Mouse (Mus musculus): ENCODE measurements around the gene Cntn4.

Gene Cntn4

DNA sequence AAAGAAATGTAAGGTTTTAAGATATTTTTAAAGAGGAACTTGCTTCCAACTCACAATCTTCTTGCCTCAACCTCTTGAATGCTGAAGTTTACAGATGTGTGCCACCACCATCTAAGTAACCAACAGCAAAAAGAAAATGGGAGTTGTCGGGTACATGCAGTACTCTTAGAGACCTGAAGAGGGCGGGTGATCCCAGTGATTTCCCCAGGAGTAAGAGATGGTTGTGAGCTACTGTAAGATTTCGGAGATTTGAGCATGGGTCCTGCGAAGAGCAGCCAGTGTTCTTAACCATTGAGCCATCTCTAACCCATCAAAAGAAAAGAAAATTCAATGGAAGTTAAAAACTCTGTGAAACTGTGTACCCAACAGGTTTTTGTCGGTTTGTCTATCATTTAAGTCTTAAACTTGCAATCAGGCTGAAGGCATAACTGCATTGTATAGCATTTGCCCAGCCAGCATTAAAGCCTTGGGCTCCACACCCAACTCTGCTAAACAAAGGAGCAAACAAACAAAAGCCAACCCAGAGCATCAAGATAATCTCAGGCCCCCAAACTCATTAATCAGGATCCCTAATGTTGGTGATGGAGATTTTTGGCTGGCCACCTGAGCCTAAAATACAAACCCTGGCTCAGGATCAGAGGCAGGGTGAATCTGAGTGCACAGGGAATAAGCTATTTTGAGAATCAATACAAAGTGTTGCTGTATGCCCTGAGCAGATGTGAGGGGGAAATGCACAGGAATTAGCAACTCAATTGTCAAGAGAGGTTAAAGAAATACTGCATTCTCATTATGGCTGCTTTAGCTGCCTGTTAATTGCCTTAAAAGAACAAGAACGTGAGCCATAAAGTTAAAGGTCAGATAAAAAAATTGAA, 986.6 kb downstream of the Cntn4 start:
- DNase-seq (ENCODE audit: low spot score): peak; percentile 34

DNA sequence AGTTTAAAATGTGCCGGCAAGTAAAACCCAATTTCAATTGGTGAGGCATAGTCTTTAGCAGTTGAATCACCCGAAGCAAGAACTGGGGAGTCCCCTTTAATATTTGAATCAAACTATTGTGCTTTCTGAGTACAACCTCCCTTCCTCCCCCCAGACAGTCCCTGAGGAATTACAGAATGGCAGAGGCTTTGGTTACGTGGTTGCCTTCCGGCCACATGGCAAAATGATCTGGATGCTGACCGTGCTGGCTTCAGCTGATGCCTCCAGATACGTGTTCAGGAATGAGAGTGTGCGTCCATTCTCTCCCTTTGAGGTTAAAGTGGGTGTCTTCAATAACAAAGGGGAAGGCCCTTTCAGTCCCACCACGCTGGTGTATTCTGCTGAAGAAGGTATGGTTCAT, 998.1 kb downstream of the Cntn4 start:
- DNase-seq (ENCODE audit: low spot score): no peak

- DNase-seq (ENCODE audit: low spot score): no peak
These were observed 1024.5 kb downstream of the Cntn4 start for GRCm38 (mm10) chr6:106701931-106702330.

GRCm38 (mm10) chr6:106705506-106706035, 1028.1 kb downstream of the Cntn4 start:
- DNase-seq (ENCODE audit: low spot score): no peak

DNA sequence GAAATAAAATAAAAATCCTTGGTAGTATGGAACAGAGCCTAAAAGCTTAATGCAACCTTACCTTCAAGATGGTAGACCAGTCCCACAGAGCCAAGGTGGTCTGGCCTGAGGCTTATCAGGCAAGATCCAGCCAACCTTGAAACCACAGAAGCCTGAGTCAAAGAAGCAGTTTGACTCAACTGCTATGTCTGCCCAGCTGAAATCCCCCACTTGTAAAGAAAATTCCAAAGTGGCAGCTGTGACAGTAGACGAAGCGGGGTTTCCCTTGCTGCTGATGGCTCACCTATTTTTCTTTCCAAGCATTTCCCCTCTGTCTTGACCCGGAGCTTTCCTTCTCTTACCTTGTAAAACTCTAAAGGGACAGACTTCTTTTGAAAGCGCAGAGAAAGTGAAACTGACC, 1048.2 kb downstream of the Cntn4 start:
- no peak for DNase-seq (ENCODE audit: low spot score)

GRCm38 (mm10) chr6:106726078-106726477, 1048.6 kb downstream of the Cntn4 start:
- no peak for DNase-seq (ENCODE audit: low spot score)

GRCm38 (mm10) chr6:106727703-106728102, 1050.2 kb downstream of the Cntn4 start:
- DNase-seq (ENCODE audit: low spot score): no peak

DNA sequence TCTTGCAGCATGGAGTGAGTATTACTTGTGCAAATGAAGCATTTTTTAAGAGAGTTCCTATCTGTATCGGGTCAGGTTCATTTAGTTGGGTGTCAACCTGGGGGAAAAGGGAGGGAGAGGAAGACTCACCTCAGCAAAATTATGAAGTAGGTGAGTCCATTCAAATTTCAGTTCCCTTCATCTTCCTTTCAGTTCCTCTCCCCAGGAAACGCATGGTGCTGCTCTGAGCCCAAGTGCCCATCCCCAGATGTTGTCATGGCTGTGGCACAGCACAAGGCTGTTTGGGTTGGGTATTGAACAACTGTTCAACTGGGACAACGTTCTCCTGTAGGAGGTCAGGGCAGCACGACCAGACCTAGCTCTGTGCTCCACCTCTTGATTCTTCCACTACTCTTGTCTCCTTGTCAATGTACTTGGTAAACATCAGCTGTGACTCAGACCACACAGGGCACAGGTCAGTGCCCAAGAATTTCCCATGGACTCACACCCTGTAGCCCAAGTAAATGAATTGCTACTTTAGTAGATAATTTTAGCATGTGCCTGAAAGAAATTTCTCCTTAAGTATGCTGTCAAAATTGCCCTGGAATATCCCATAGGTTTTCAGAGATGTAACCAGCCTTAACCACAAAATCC, 1052.3 kb downstream of the Cntn4 start:
- no peak for DNase-seq (ENCODE audit: low spot score)

- no peak for DNase-seq (ENCODE audit: low spot score)
These were observed 1055.1 kb downstream of the Cntn4 start for GRCm38 (mm10) chr6:106732563-106732962.

DNA sequence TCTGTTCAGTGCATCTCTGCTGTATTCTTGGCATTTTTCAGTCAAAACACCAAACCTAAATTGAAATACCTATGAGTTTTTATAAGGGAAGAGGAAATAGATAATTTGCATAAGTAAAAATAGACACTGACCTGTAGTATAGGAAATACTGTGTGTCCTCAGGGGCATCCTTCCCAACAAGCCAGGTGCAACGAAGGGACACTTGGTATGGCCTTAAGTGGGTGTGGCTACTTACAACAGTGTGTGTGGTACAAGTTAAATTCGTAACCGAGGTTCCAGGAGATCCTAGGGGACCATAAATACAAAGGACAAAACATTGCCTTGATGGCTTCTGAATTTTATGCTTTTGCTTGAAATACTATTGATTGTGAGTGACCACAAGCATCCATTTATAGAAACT, 1060.8 kb downstream of the Cntn4 start:
- no peak for DNase-seq (ENCODE audit: low spot score)

DNA sequence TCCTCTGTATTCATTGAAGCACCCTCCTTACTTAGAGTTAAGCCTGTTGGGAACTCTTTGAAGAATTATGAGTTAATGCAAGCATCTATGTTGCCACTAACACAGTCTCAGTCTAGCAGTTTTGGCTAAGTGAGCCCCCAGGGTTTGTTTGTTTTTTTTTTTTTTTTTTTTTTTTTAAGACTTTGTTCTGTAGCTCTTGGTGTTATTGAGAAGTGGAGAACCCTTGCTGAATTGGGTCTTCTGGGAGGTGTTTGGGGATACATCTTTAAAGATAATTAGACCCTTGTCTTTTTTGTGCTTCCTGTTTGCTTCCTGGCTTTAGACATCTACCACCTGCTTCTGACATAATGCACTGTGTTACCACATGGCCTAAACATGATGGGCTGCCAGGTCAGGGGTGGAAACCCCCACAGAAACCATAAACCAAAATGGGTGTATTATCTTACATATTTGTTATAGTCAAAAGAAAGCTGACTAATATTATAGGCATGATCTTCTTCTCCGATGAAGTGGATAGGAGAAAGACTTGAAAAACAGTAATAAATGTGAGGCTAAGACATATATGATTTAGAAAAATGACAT, 1062.9 kb downstream of the Cntn4 start:
- no peak for DNase-seq (ENCODE audit: low spot score)

GRCm38 (mm10) chr6:106743556-106744233, 1066.2 kb downstream of the Cntn4 start:
- no peak for DNase-seq (ENCODE audit: low spot score)

- DNase-seq (ENCODE audit: low spot score): no peak
These were observed 1068.4 kb downstream of the Cntn4 start for GRCm38 (mm10) chr6:106745673-106746394.

DNA sequence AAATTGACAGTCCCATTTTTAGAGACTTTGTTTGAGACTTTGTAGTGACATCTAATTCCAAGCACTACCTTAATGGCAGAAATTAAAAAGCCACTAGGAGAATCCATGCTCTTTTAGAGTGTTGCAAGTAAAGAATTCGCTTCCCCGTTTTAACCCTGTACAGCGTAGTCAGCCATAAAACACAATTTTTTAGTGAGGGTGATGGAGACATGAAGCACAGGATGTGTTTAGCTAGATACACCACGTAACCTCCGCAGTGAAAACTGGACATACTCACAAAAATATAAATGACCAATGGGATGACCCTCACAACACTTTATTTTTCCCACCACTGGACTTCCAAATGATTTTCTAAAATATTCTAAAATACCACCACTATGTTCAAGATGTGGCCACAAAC, 1069.8 kb downstream of the Cntn4 start:
- no peak for DNase-seq (ENCODE audit: low spot score)

- no peak for DNase-seq (ENCODE audit: low spot score)
These were observed 1070.3 kb downstream of the Cntn4 start for GRCm38 (mm10) chr6:106747804-106748203.

Measured in urinary bladder, postnatal 25 days (tissue).